Mouse (Mus musculus) embryo, embryonic 10.5 days (tissue): Measurements from ENCODE around the gene Ptprd.
"Not testable (repeated sequence)": the region's sequence is repeated elsewhere in the genome, so short reads cannot be mapped to it uniquely, and the experiment has no call there.

ENCODE experiments used
- DNase-seq: peaks from one replicate; pipeline ENCODE4 v3.0.0-alpha.2; 2015; ENCODE audit warnings: low spot score

Gene Ptprd

GRCm38 (mm10) chr4:76215141-76215540 is 1996.6 kb downstream of the Ptprd start:
- DNase-seq: no peak

GRCm38 (mm10) chr4:76199321-76199720 is 2012.4 kb downstream of the Ptprd start:
- DNase-seq: no peak

GRCm38 (mm10) chr4:76194762-76195161 is 2017.0 kb downstream of the Ptprd start:
- DNase-seq: no peak

GRCm38 (mm10) chr4:76193496-76193895 is 2018.3 kb downstream of the Ptprd start:
- DNase-seq: no peak

GRCm38 (mm10) chr4:76192031-76192430 is 2019.7 kb downstream of the Ptprd start:
- DNase-seq: no peak

GRCm38 (mm10) chr4:76190788-76191187 is 2021.0 kb downstream of the Ptprd start:
- no peak for DNase-seq

GRCm38 (mm10) chr4:76183095-76183494 is 2028.7 kb downstream of the Ptprd start:
- no peak for DNase-seq

GRCm38 (mm10) chr4:76179497-76179896 is 2032.3 kb downstream of the Ptprd start:
- no peak for DNase-seq

GRCm38 (mm10) chr4:76175086-76175485 is 2036.7 kb downstream of the Ptprd start:
- DNase-seq: no peak

GRCm38 (mm10) chr4:76155750-76156149 is 2056.0 kb downstream of the Ptprd start:
- DNase-seq: no peak

- DNase-seq: no peak
Observed at GRCm38 (mm10) chr4:76154190-76154589, 2057.6 kb downstream of the Ptprd start.

GRCm38 (mm10) chr4:76144925-76145324 is 2066.8 kb downstream of the Ptprd start:
- no peak for DNase-seq

GRCm38 (mm10) chr4:76144333-76144732 is 2067.4 kb downstream of the Ptprd start:
- no peak for DNase-seq

- no peak for DNase-seq
Observed at GRCm38 (mm10) chr4:76137901-76138300, 2073.9 kb downstream of the Ptprd start.

GRCm38 (mm10) chr4:76136625-76137024 is 2075.1 kb downstream of the Ptprd start:
- DNase-seq: no peak

- DNase-seq: no peak
Observed at GRCm38 (mm10) chr4:76091845-76092244, 2119.9 kb downstream of the Ptprd start.

GRCm38 (mm10) chr4:76089866-76090265 is 2121.9 kb downstream of the Ptprd start:
- no peak for DNase-seq

- no peak for DNase-seq
Observed at GRCm38 (mm10) chr4:76076051-76076450, 2135.7 kb downstream of the Ptprd start.

GRCm38 (mm10) chr4:76073286-76073685 is 2138.5 kb downstream of the Ptprd start:
- DNase-seq: no peak

GRCm38 (mm10) chr4:76071720-76072119 is 2140.0 kb downstream of the Ptprd start:
- no peak for DNase-seq

- no peak for DNase-seq
Observed at GRCm38 (mm10) chr4:76056836-76057235, 2154.9 kb downstream of the Ptprd start.

- no peak for DNase-seq
Observed at GRCm38 (mm10) chr4:76045650-76046049, 2166.1 kb downstream of the Ptprd start.

GRCm38 (mm10) chr4:76044802-76045201 is 2167.0 kb downstream of the Ptprd start:
- peak; percentile 12 for DNase-seq

- not testable (repeated sequence) for DNase-seq
Observed at GRCm38 (mm10) chr4:76037178-76037577, 2174.6 kb downstream of the Ptprd start.
